Mouse (Mus musculus): Measurements from ENCODE around the gene Crebl2.

DNA sequence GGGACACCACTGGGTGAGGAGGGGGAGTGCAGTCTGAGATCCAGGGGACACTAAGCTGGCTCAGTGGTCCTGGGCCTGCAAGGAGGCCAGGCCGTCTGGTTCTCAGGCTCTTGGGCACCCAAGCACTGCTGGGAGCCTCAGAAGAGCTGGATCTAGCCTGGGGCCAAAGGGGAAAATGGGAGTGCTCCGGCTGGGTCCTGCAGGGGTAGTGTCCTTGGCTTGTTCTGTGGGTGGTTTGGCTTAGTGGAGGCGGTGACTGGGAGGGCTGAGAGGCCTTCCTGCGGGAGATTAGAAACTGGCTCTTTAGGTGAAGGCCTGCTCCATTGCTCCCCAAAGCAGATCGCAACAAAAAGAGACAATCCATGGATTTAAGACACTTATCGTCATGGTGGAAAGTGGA lies 16.4 kb downstream of the Crebl2 start:
- no peak for TF ChIP-seq CTCF (IDR thresholded peaks at IDR 0.05)
- no peak for TF ChIP-seq EP300 (IDR thresholded peaks at IDR 0.05)
